Mouse (Mus musculus) liver, embryonic 14.5 days (tissue): Measurements from ENCODE around the gene Ropn1. TPM values are rescaled to one million over a fixed set of nuclear protein-coding genes. Genes with fewer than 3 reads are reported as not detected.

Experiments
- ATAC-seq: fragments of 200-750 bp; cut with Nextera tagmentation; 2 replicates; pipeline ENCODE4 v1.8.0; 2017; ENCODE audit warnings: moderate number of reproducible peaks, mild to moderate bottlenecking, moderate library complexity; ENCODE audit not compliant: insufficient read depth
- DNase-seq, 3 experiments: peaks; one replicate each; pipeline ENCODE4 v3.0.0-alpha.2; 2012 to 2013; ENCODE audit warnings: low read depth in 3 of 3, low spot score in 3 of 3
- H3K27ac ChIP-seq: fragments of 300-500 bp; sonication (generic); 2 replicates; pipeline ENCODE4 v1.5.1; 2014; ENCODE audit warnings: moderate library complexity, mild to moderate bottlenecking, control low read depth, inconsistent platforms
- H3K27me3 ChIP-seq: fragments of 300-500 bp; sonication (generic); 2 replicates; pipeline ENCODE4 v1.6.1; 2014; ENCODE audit warnings: mild to moderate bottlenecking, low read length, moderate library complexity; ENCODE audit not compliant: control insufficient read depth, insufficient read depth
- H3K36me3 ChIP-seq: fragments of 300-500 bp; sonication (generic); replicated peaks from 2 replicates; pipeline ENCODE4 v1.6.1; 2014; ENCODE audit warnings: low read depth; ENCODE audit not compliant: control insufficient read depth, insufficient read depth
- H3K4me1 ChIP-seq, 2 experiments: fragments of 200-500 bp in 1 of 2; fragments of 300-500 bp in 1 of 2; sonication (generic) in 1 of 2; replicated peaks; 2 replicates each; pipeline ENCODE4 v1.6.1; 2012 to 2014; ENCODE audit warnings: antibody characterized with exemption in 1 of 2, inconsistent platforms in 1 of 2, low read length in 1 of 2; ENCODE audit not compliant: control insufficient read depth in 2 of 2, insufficient read depth in 2 of 2
- H3K4me2 ChIP-seq: fragments of 300-500 bp; sonication (generic); 2 replicates; pipeline ENCODE4 v1.6.1; 2014; ENCODE audit warnings: low read depth, mild to moderate bottlenecking, control low read depth, moderate library complexity
- H3K4me3 ChIP-seq, 2 experiments: fragments of 200-500 bp in 1 of 2; fragments of 300-500 bp in 1 of 2; sonication (generic) in 1 of 2; 2 replicates each; pipeline ENCODE4 v1.5.1; 2012 to 2014; ENCODE audit warnings: low read depth in 2 of 2, low read length in 2 of 2, mild to moderate bottlenecking in 2 of 2, control low read depth in 1 of 2, inconsistent platforms in 1 of 2, moderate library complexity in 1 of 2; ENCODE audit not compliant: insufficient read depth in 1 of 2
- H3K9ac ChIP-seq: fragments of 300-500 bp; sonication (generic); replicated peaks from 2 replicates; pipeline ENCODE4 v1.6.1; 2014; ENCODE audit warnings: mild to moderate bottlenecking, control low read depth, moderate library complexity
- H3K9me3 ChIP-seq: fragments of 300-500 bp; sonication (generic); 2 replicates; pipeline ENCODE4 v1.6.1; 2016; ENCODE audit warnings: low read length, mixed read lengths; ENCODE audit not compliant: control insufficient read depth
- CTCF ChIP-seq: IDR thresholded peaks from 2 replicates; pipeline ENCODE4 v1.5.1; 2016; ENCODE audit warnings: antibody characterized with exemption, low read depth, control low read depth
- EP300 ChIP-seq: IDR thresholded peaks from 2 replicates; pipeline ENCODE4 v1.6.1; 2016; ENCODE audit warnings: antibody characterized with exemption, low read depth
- WGBS: fragments of 180-500 bp; shearing (Covaris S2); extraction: QIAGEN DNeasy Blood & Tissue Kit; methylation state at CpG from one replicate; pipeline ENCODE4 v1.1.7; 2014; ENCODE audit not compliant: insufficient replicate concordance; 5-methylcytosine and 5-hydroxymethylcytosine counted together
- polyA plus RNA-seq, 2 experiments: library from polyadenylated mRNA; depleted of rRNA in 1 of 2; stranded (reverse) in 1 of 2; unstranded in 1 of 2; fragments of >200 nt; fragmentation: Nextera tagmentation in 1 of 2; extraction: Ambion mirVana in 1 of 2; gene quantifications; 2 replicates each; pipeline versions ENCODE4 v1.2.1 to v1.2.3; 2012 to 2014

The Ropn1 gene
- polyA plus RNA-seq, 2 experiments = not detected

GRCm38 (mm10) chr16:34614021-34614420 is 35.7 kb upstream of the Ropn1 start:
- ATAC-seq (no peak), DNase-seq (no peak)
- no peaks in the 10 kb centered on the region for H3K27me3 ChIP-seq
- H3K9ac ChIP-seq = no peak overlapping the region
- no peak overlapping the region for H3K4me3 ChIP-seq
- H3K9me3 ChIP-seq = no peaks in the 10 kb centered on the region
- H3K27ac ChIP-seq = no peak overlapping the region
- WGBS = 56% methylated on average over 2 of the region's 2 CpGs
- H3K4me1 ChIP-seq = no peaks in the 10 kb centered on the region
- no peak overlapping the region for H3K4me2 ChIP-seq
- TF ChIP-seq EP300 = no peak
- no peak for TF ChIP-seq CTCF
- H3K36me3 ChIP-seq = no peaks in the 10 kb centered on the region

GRCm38 (mm10) chr16:34627591-34627990 is 22.1 kb upstream of the Ropn1 start:
- H3K9me3 ChIP-seq = no peaks in the 10 kb centered on the region
- H3K9ac ChIP-seq = no peak overlapping the region
- no peak for TF ChIP-seq CTCF
- TF ChIP-seq EP300 = no peak
- WGBS = 69% methylated on average over 2 of the region's 2 CpGs
- no peak overlapping the region for H3K4me3 ChIP-seq
- H3K36me3 ChIP-seq = no peaks in the 10 kb centered on the region
- DNase-seq (no peak), ATAC-seq (no peak)
- no peak overlapping the region for H3K27ac ChIP-seq
- H3K4me2 ChIP-seq = no peak overlapping the region
- H3K4me1 ChIP-seq = no peaks in the 10 kb centered on the region; a peak in 1 of 4 replicates
- H3K27me3 ChIP-seq = no peaks in the 10 kb centered on the region

GRCm38 (mm10) chr16:34628397-34628796 is 21.3 kb upstream of the Ropn1 start:
- Histone ChIP-seq H3K4me1 (no peaks in the 10 kb centered on the region; a peak in 1 of 4 replicates), H3K27me3 (no peaks in the 10 kb centered on the region), H3K27ac (no peak overlapping the region), H3K9ac (no peak overlapping the region), H3K4me2 (no peak overlapping the region), H3K36me3 (no peaks in the 10 kb centered on the region), H3K4me3 (no peak overlapping the region), H3K9me3 (no peaks in the 10 kb centered on the region)
- TF ChIP-seq EP300 (no peak), CTCF (no peak)
- no peak for DNase-seq
- no peak for ATAC-seq
- 54% methylated on average over 4 of the region's 4 CpGs for WGBS

GRCm38 (mm10) chr16:34635557-34635956 is 14.2 kb upstream of the Ropn1 start:
- no peak for ATAC-seq
- 36% methylated on average over 3 of the region's 3 CpGs for WGBS
- no peak overlapping the region for H3K4me2 ChIP-seq

GRCm38 (mm10) chr16:34643511-34644259 is 6.0 kb upstream of the Ropn1 start:
- no peak overlapping the region for H3K4me2 ChIP-seq
- H3K27me3 ChIP-seq = no peaks in the 10 kb centered on the region
- H3K9ac ChIP-seq = no peak overlapping the region
- no peaks in the 10 kb centered on the region for H3K9me3 ChIP-seq
- H3K36me3 ChIP-seq = no peaks in the 10 kb centered on the region
- WGBS = 46% methylated on average over 8 of the region's 8 CpGs
- no peak for DNase-seq
- H3K4me3 ChIP-seq = no peak overlapping the region
- ATAC-seq = no peak
- H3K4me1 ChIP-seq = no peaks in the 10 kb centered on the region
- TF ChIP-seq EP300 (no peak), CTCF (no peak)
- H3K27ac ChIP-seq = no peak overlapping the region

More at GRCm38 (mm10) chr16:34635557-34635956, 14.2 kb upstream of the Ropn1 start:
- DNase-seq = no peak
- Histone ChIP-seq H3K9me3 (no peaks in the 10 kb centered on the region), H3K4me1 (no peaks in the 10 kb centered on the region), H3K27me3 (no peaks in the 10 kb centered on the region), H3K9ac (no peak overlapping the region), H3K4me3 (no peak overlapping the region), H3K27ac (no peak overlapping the region), H3K36me3 (no peaks in the 10 kb centered on the region)
- TF ChIP-seq CTCF = no peak
- no peak for TF ChIP-seq EP300
